Mouse (Mus musculus) heart, postnatal 0 days (tissue): ENCODE measurements at regions not wholly inside any gene's neighbourhood (a gene's known extent, or its start where the extent isn't known, plus 50 kb on each side); places are given as distances from the start of the nearest gene placed in this dataset.

Source experiments
- CTCF ChIP-seq: IDR thresholded peaks from 2 replicates; pipeline ENCODE4 v1.5.1; 2016; ENCODE audit warnings: antibody characterized with exemption, control low read depth, low read depth
- EP300 ChIP-seq: IDR thresholded peaks from 2 replicates; pipeline ENCODE4 v1.6.1; 2016; ENCODE audit warnings: antibody characterized with exemption, low read depth

DNA sequence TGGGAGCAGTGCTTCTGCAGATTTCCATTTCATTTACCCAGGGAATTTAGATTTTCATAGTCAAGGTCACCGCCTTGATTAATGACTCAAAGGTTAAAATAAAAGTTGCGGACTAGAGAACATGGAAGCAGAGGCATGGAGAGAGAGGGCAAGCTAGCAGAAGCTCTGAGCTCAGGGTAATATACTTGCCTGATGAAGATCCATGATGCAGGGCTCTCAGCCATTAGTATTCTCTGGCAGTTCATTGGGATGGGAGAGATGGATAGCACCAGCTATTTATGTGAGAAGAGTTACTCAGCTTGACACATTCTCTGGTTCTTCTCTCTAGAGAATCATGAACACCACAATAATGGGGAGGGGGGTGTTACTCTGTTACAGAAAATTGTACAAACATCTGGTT is 341.7 kb upstream of the St6gal2 start:
- TF ChIP-seq CTCF, result no peak
- TF ChIP-seq EP300, result no peak
